Mouse (Mus musculus): ENCODE results near the gene Zmym5. TPM values are rescaled to one million over a fixed set of nuclear protein-coding genes. Genes with fewer than 3 reads are reported as not detected.
A peak's percentile ranks its signal among the peaks of the same experiment; 100 is the strongest.
"Not testable (repeated sequence)": the region's sequence is repeated elsewhere in the genome, so short reads cannot be mapped to it uniquely, and the experiment has no call there.

Zmym5 gene
- 18.5 and 19.4 TPM in 2 replicates for polyA plus RNA-seq (2015; fragmentation: Nextera tagmentation; extraction: Ambion mirVana)

DNA sequence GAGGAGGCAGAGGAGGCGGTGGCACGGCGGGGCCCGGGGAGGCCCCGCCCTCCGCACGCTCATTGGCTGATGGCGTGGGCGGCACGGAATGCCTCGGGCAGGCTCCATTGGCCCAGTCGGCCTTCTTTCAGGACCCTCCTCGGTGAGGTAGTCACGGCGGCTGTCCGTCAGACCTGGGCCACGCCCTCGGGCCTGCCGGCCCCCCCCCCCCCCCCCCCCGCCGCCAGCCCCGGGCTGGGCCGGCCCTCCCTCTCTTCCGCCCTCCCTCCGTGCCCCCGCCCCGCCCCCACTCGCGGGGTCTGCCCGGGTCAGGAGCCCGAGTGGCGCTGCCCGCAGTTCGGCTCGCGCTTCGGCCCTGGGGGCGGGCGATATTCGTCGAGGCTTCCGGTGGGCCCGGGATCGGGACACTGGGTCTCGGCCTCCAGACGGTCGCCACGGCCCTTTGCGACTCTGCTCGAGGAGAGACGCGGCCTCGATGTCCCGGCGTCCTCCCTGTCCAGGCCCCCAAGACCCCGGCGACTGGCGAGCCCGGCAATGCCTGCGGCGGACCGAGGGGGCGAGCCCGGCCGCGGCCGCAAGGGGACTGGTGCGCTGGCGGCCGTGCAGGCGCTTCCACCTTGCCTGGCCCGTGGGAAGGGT, at the start of gene Zmym5:
Gene Zmym5, minus strand, starts transcription at position 16 of the 639 bp plus-strand sequence.
- H3K9me3 ChIP-seq; H3K36me3 ChIP-seq; H3K27me3 ChIP-seq (replicated peaks); H3K4me1 ChIP-seq (replicated peaks): not testable (repeated sequence)
- H3K4me3 ChIP-seq (replicated peaks), result peak within 1 kb of the TSS; percentile 60
- ATAC-seq, result peak; percentile 98
- H3K27ac ChIP-seq, result peak within 1 kb of the TSS; percentile 97
- H3K4me2 ChIP-seq (replicated peaks), result peak within 1 kb of the TSS; percentile 77
- 0% methylated on average over 26 of the region's 72 CpGs for WGBS
- H3K9ac ChIP-seq, result peak within 1 kb of the TSS; percentile 75

DNA sequence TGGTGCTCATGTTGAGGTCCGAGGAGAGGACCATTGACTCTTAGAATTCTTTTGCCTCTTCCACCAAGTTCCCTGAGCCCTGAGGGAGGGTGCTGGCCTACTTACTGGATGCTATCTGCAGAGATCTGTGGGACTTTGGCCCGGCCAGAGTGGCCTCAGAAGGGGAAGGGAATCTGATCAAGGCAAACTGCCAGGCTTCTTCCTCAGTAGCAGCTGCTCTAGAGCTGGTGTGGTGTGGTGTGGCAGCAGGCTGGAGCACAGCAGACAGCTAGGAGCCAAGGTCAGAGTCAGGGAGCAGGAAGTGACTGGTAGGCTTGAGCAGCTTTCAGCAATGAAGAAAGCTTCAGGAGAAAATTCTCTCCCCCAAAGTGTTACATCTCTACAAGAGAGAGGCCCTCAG, 38.2 kb upstream of the Zmym5 start:
- Histone ChIP-seq H3K27ac (no peak overlapping the region), H3K9ac (no peak overlapping the region), H3K36me3 (no peaks in the 10 kb centered on the region), H3K27me3 (replicated peaks) (no peaks in the 10 kb centered on the region), H3K4me3 (replicated peaks) (no peak overlapping the region), H3K4me2 (replicated peaks) (no peak overlapping the region), H3K9me3 (no peaks in the 10 kb centered on the region), H3K4me1 (replicated peaks) (no peaks in the 10 kb centered on the region)
- ATAC-seq, result peak; percentile 81
- WGBS, result 74% methylated on average over 2 of the region's 2 CpGs

DNA sequence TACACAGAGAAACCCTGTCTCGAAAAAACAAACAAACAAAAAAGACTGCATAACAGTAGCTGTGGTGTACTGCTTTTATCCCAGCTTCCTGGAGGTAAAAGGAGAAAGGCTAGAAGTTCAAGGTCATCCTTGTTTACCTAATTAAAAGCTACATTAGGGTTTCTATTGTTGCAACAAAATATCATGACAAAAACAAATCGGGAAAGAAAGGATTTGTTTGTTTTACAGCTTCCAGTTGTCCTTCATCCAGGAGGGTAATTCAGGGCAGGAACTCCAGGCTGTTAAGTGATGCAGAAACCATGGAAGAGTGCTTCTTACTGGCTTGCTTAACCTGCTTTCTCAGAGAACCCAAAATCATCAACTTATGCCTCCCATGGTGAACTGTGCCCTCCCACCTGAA, 36.8 kb upstream of the Zmym5 start:
- ATAC-seq, result no peak
- WGBS, result 59% methylated on average over 2 of the region's 2 CpGs
- H3K9me3 ChIP-seq, result no peaks in the 10 kb centered on the region

DNA sequence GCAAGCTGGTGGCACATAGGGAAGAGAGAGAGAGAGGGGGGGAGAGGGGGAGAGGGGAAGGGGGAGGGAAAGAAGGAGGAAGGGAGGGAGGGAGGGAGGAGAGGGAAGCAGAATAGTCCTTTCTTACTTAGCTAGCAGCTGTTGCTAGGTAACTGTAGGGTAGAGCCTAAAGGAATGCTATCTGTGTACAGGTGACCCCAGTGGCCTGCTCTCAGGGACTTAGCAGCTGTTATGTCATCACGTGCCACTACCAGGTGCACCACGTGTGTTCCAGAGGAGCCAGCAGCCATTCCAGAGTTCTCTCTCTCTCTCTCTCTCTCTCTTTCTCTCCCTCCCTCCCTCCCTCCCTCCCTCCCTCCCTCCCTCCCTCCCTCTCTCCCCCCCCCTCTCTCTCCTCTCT, 33.0 kb upstream of the Zmym5 start:
- Histone ChIP-seq H3K9ac (no peak overlapping the region), H3K9me3 (no peaks in the 10 kb centered on the region), H3K36me3 (no peaks in the 10 kb centered on the region), H3K27ac (no peak overlapping the region), H3K27me3 (replicated peaks) (no peaks in the 10 kb centered on the region), H3K4me3 (replicated peaks) (no peak overlapping the region), H3K4me2 (replicated peaks) (no peak overlapping the region), H3K4me1 (replicated peaks) (no peaks in the 10 kb centered on the region)
- 16% methylated on average over 2 of the region's 2 CpGs for WGBS
- peak; percentile 91 for ATAC-seq

More for the DNA sequence above, 36.8 kb upstream of the Zmym5 start:
- Histone ChIP-seq H3K27ac (no peak overlapping the region), H3K36me3 (no peaks in the 10 kb centered on the region), H3K9ac (no peak overlapping the region), H3K4me3 (replicated peaks) (no peak overlapping the region), H3K4me1 (replicated peaks) (no peaks in the 10 kb centered on the region), H3K4me2 (replicated peaks) (no peak overlapping the region), H3K27me3 (replicated peaks) (no peaks in the 10 kb centered on the region)

DNA sequence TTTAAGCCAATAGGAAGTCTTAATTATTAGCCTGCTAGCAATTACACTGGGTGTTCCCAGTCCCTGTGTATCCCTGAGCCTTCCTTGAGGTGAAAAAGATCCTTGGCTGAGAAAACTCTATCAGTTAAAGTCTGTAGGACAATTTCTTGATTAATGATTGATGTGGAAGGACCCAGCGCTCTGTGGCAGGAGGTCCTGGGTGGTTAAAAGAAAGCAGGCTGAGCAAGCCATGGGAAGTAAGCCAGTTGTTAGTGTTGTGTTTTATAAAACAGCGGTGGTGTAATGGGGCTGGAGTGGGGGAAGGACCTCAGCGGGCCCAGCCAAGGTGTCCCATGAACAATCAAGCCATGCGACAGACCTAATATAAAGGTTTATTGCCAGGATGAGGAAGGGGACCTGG, 32.5 kb upstream of the Zmym5 start:
- H3K4me2 ChIP-seq (replicated peaks), result no peak overlapping the region
- H3K27me3 ChIP-seq (replicated peaks), result no peaks in the 10 kb centered on the region
- no peaks in the 10 kb centered on the region for H3K36me3 ChIP-seq
- H3K4me1 ChIP-seq (replicated peaks), result no peaks in the 10 kb centered on the region
- H3K4me3 ChIP-seq (replicated peaks), result no peak overlapping the region
- ATAC-seq, result peak; percentile 76
- no peaks in the 10 kb centered on the region for H3K9me3 ChIP-seq
- 42% methylated on average over 4 of the region's 4 CpGs for WGBS
- H3K27ac ChIP-seq, result no peak overlapping the region
- no peak overlapping the region for H3K9ac ChIP-seq

DNA sequence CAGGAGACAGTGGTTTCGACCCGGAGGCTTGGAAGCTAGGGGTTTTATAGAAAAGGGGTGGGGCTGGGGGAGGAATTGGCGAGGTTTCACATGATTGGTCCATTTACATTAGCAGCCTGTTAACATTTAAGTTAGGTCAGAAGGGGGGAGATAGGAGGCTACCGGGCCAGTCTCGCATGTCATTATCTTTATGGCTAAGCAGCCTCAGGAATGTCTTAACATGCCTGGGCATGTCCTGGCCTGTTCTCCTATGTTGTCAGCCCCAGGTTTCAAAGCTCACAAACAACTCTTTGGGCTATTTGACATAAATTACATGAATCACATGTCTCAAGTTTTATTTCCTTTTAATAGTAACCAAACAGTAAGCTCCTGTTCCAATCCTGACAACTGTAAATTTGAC, 23.1 kb upstream of the Zmym5 start:
- 89% methylated on average over 5 of the region's 5 CpGs for WGBS
- not testable (repeated sequence) for ATAC-seq; H3K4me1 ChIP-seq (replicated peaks); H3K9me3 ChIP-seq; H3K27me3 ChIP-seq (replicated peaks); H3K9ac ChIP-seq; H3K36me3 ChIP-seq; H3K27ac ChIP-seq; H3K4me2 ChIP-seq (replicated peaks); H3K4me3 ChIP-seq (replicated peaks)

DNA sequence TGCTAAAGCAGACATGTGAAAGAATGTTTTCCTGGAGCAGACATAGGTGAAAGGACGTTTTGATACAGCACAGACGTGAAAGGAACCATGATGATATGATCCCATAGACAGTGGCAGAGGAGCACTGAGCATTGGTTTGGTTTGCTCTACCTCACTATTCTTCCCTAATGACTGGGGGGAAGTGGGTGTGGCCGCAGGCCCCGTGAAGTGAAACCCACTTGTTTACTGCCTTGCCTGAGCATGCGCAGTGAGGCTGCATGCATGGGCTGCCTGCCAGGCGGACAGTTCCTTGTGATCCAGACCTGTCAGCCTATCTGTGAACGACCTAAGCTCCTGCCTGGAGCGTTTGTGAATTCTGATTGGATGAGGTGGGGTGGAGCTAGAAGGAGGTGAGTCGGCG, 21.7 kb upstream of the Zmym5 start:
- H3K27ac ChIP-seq; H3K9ac ChIP-seq; H3K4me3 ChIP-seq (replicated peaks); H3K9me3 ChIP-seq; H3K4me1 ChIP-seq (replicated peaks); H3K4me2 ChIP-seq (replicated peaks); H3K36me3 ChIP-seq; H3K27me3 ChIP-seq (replicated peaks): not testable (repeated sequence)
- 62% methylated on average over 10 of the region's 10 CpGs for WGBS
- ATAC-seq, result 0 out of 2 replicates have a peak, but pooled peaks have one; percentile 39

DNA sequence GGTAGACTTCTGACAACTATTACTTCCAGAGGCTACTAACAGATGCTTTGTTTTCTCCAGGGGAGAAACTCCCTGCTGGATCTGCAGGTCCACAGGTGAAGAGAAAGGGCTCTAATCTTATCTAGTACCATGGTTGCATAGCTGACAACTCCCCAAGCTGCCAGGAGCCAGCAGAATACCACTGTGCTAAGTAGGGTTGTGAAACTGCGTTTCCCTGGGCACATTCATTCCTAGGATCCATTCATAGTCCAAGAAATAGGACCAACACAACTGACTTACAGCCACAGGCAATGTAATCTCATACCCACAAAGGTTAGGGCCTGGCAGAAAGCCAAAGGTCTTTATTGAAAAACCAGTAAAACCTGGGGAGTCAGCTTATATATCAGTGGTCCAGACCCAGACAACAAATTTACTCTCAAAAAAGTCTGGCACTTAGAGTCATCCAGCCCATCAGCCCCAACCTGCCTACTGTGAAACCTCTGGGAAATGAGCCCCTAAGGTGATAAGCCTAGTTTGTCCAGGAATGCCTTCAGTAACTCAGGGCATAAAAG, 21.1 kb upstream of the Zmym5 start:
- Histone ChIP-seq H3K36me3 (no peaks in the 10 kb centered on the region), H3K27me3 (replicated peaks) (no peaks in the 10 kb centered on the region), H3K4me3 (replicated peaks) (no peak overlapping the region), H3K9me3 (no peaks in the 10 kb centered on the region), H3K4me1 (replicated peaks) (no peaks in the 10 kb centered on the region), H3K9ac (no peak overlapping the region), H3K4me2 (replicated peaks) (no peak overlapping the region), H3K27ac (0 out of 2 replicates have a peak overlapping the region, but pooled peaks have one; percentile 6)
- peak; percentile 77 for ATAC-seq
- 65% methylated on average over 1 of the region's 1 CpGs for WGBS

DNA sequence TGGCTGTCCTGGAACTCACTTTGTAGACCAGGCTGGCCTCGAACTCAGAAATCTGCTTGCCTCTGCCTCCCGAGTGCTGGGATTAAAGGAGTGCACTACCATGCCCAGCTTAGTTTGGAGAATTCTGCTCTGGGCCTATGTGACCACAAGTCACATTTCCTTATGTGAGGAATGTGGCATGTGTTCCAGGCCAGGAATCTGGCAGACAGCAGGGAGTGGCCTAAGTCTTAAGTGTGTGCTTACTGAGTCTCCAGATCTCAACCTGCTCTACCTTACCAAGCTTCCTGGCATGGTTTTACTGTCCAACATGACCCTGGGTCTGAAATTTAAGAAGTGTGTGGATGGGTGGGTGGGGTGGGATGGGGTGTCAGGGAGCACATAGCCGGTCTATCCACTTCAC, 20.6 kb upstream of the Zmym5 start:
- H3K4me1 ChIP-seq (replicated peaks), result no peaks in the 10 kb centered on the region
- no peak overlapping the region for H3K4me2 ChIP-seq (replicated peaks)
- no peaks in the 10 kb centered on the region for H3K9me3 ChIP-seq
- H3K27me3 ChIP-seq (replicated peaks), result no peaks in the 10 kb centered on the region
- H3K9ac ChIP-seq, result no peak overlapping the region
- no peak overlapping the region for H3K27ac ChIP-seq
- no peak overlapping the region for H3K4me3 ChIP-seq (replicated peaks)
- no peaks in the 10 kb centered on the region for H3K36me3 ChIP-seq
- ATAC-seq, result peak; percentile 55
- 82% methylated on average over 3 of the region's 3 CpGs for WGBS

DNA sequence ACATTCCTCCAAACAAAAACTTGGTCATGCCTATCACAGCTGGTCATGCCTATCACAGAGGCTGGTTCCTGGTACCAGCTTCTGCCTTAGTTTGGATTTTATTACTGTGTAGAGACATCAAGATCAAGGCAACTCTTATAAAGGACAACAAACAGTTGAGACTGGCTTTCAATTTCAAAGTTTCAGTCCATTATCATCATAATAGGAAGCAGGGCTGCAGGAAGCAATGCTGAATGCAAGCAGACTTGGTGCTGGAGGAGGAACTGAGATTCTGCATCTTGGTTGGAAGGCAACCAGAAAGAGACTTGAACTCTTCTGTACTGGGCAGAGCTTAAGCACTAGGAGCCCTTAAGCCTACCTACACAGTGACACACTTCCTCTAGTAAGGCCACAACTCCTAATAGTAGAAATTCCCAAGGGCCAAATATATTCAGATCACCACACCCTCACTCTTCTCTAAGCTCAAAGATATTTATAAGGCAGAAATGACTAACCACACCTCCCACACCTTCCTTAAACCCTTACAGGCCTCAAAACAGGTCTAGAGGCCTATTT, 19.1 kb upstream of the Zmym5 start:
- H3K27ac ChIP-seq, result no peak overlapping the region
- H3K4me2 ChIP-seq (replicated peaks), result no peak overlapping the region
- no peak overlapping the region for H3K4me3 ChIP-seq (replicated peaks)
- H3K36me3 ChIP-seq, result no peaks in the 10 kb centered on the region
- no peaks in the 10 kb centered on the region for H3K9me3 ChIP-seq
- no peak overlapping the region for H3K9ac ChIP-seq
- H3K4me1 ChIP-seq (replicated peaks), result no peaks in the 10 kb centered on the region
- no peak for ATAC-seq
- H3K27me3 ChIP-seq (replicated peaks), result no peaks in the 10 kb centered on the region

DNA sequence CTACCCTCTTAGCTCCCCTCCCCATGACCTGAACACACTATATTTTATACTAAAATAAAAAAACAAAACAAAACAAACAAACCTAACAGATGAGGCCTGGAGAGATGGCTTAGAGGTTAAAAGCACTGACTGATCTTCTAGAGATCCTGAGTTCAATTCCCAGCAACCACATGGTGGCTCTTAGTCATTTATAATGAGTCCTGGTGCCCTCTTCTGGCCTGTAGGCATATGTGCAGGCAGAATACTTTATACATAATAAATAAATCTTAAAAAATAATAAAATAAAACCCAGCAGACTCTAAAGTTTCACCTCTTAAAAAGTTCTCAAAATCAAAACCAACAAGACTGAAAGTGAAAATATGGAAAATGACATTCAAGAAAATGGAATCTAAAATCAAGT, 13.0 kb upstream of the Zmym5 start:
- Histone ChIP-seq H3K27me3 (replicated peaks) (no peaks in the 10 kb centered on the region), H3K4me2 (replicated peaks) (no peak overlapping the region), H3K4me1 (replicated peaks) (no peaks in the 10 kb centered on the region), H3K9ac (no peak overlapping the region), H3K27ac (no peak overlapping the region), H3K4me3 (replicated peaks) (no peak overlapping the region), H3K9me3 (no peaks in the 10 kb centered on the region), H3K36me3 (no peaks in the 10 kb centered on the region)
- ATAC-seq, result no peak

DNA sequence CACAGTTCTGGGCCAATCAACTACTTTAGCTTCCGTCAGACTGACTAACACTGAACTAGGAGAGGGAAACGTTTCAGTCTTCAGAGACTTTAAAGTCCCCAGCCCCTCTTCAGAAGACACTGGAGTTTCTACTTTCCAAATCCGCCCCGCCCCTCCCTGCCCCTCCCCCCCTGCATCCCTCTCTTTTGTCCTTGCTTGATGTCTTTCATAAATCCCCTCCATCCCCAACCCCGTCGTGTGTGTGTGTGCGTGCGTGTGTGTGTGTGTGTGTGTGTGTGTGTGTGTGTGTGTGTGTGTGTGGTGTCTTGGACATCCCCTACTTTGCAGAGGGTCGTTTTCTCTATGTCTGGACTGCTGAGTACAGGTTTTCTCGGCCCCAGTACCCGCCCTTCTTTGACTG, 6.1 kb upstream of the Zmym5 start:
- H3K9ac ChIP-seq, result no peak overlapping the region
- H3K9me3 ChIP-seq, result no peaks in the 10 kb centered on the region
- no peaks in the 10 kb centered on the region for H3K4me1 ChIP-seq (replicated peaks)
- H3K27ac ChIP-seq, result no peak overlapping the region
- H3K27me3 ChIP-seq (replicated peaks), result no peaks in the 10 kb centered on the region
- H3K4me2 ChIP-seq (replicated peaks), result no peak overlapping the region
- no peak for ATAC-seq
- WGBS, result 11% methylated on average over 10 of the region's 11 CpGs
- no peak overlapping the region for H3K4me3 ChIP-seq (replicated peaks)
- H3K36me3 ChIP-seq, result no peaks in the 10 kb centered on the region

DNA sequence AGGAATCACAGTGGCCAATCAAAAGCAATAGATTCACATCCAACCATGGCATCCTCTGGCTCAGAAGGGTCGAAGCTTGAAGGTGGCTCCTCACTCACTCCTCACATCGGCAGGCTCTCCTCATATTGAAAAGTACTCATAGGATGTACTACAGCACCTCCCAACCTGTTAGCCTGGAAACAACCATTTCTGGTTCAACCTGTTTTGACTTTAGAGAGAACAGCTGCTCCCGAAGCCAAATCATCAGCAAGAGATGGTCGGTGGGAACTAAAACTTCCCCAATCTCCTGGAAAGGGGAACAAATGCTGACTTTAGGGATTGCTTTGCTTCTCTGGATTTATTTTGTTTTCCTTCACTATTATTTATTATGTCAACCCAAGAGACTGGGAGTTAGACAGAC, 5.6 kb upstream of the Zmym5 start:
- WGBS, result 55% methylated on average over 4 of the region's 4 CpGs
- Histone ChIP-seq H3K36me3 (no peaks in the 10 kb centered on the region), H3K27me3 (replicated peaks) (no peaks in the 10 kb centered on the region), H3K27ac (no peak overlapping the region), H3K4me2 (replicated peaks) (no peak overlapping the region), H3K4me1 (replicated peaks) (no peaks in the 10 kb centered on the region), H3K9me3 (no peaks in the 10 kb centered on the region), H3K4me3 (replicated peaks) (no peak overlapping the region), H3K9ac (no peak overlapping the region)
- ATAC-seq, result no peak

Data from intestine, embryonic 15.5 days (tissue).